Mouse (Mus musculus): Measurements from ENCODE around the gene Rhebl1. TPM values are rescaled to one million over a fixed set of nuclear protein-coding genes. Genes with fewer than 3 reads are reported as not detected.

Gene Rhebl1
- polyA plus RNA-seq, 1 experiment from 2014 or later, result 4.2 TPM

- Histone ChIP-seq H3K27me3 (no peaks in the 10 kb centered on the region), H3K4me2 (peak within 1 kb of the TSS; percentile 84), H3K9ac (peak within 1 kb of the TSS; percentile 95), H3K36me3 (peaks cover 47% of the 10 kb centered on the region), H3K4me3 (replicated peaks) (peak within 1 kb of the TSS; percentile 80), H3K27ac (peak within 1 kb of the TSS; percentile 99), H3K9me3 (replicated peaks) (no peaks in the 10 kb centered on the region), H3K4me1 (replicated peaks) (peaks cover 74% of the 10 kb centered on the region)
- ATAC-seq (ENCODE audit: low read depth), result peak; percentile 81
- under 1% methylated on average over 65 of the region's 66 CpGs for WGBS (ENCODE audit: insufficient replicate concordance)
- DNase-seq, result peak; percentile 94
Observed at GRCm38 (mm10) chr15:98830736-98831683, 63.3 kb downstream of the Rhebl1 start, which contains the start of gene Prkag1. Gene Prkag1 (minus strand): TSS chr15:98831521.

Other genes starting within 250 kb of the Rhebl1 start
- gene Ddx23, start 231.6 kb downstream of the Rhebl1 start, polyA plus RNA-seq (2015; fragmentation: Nextera tagmentation; extraction: Ambion mirVana), result 14.7 and 15.5 TPM in 2 replicates
- gene Rnd1, start 217.1 kb downstream of the Rhebl1 start, polyA plus RNA-seq (2015; fragmentation: Nextera tagmentation; extraction: Ambion mirVana), result 0.35 and 0.37 TPM in 2 replicates
- 0.06 TPM in 1 of 2 replicates, not detected in the other for gene Ccdc65, start 186.3 kb downstream of the Rhebl1 start, polyA plus RNA-seq (2015; fragmentation: Nextera tagmentation; extraction: Ambion mirVana)
- gene Fkbp11, start 166.3 kb downstream of the Rhebl1 start, polyA plus RNA-seq (2015; fragmentation: Nextera tagmentation; extraction: Ambion mirVana), result 91.3 and 91.7 TPM in 2 replicates
- 11.9 and 13.8 TPM in 2 replicates for gene Arf3, start 131.3 kb downstream of the Rhebl1 start, polyA plus RNA-seq (2015; fragmentation: Nextera tagmentation; extraction: Ambion mirVana)
- gene Wnt10b, start 116.4 kb downstream of the Rhebl1 start, polyA plus RNA-seq (2015; fragmentation: Nextera tagmentation; extraction: Ambion mirVana), result not detected in 2 replicates
- not detected in 2 replicates for gene Wnt1, start 104.7 kb downstream of the Rhebl1 start, polyA plus RNA-seq (2015; fragmentation: Nextera tagmentation; extraction: Ambion mirVana)
- not detected in 2 replicates for gene Ddn, start 85.0 kb downstream of the Rhebl1 start, polyA plus RNA-seq (2015; fragmentation: Nextera tagmentation; extraction: Ambion mirVana)
- 116 and 117 TPM in 2 replicates for gene Prkag1, start 63.0 kb downstream of the Rhebl1 start, polyA plus RNA-seq (2015; fragmentation: Nextera tagmentation; extraction: Ambion mirVana)
- 4.0 and 4.2 TPM in 2 replicates for gene Kmt2d, start 23.3 kb downstream of the Rhebl1 start, polyA plus RNA-seq (2015; fragmentation: Nextera tagmentation; extraction: Ambion mirVana)
- 0.12 and 0.16 TPM in 2 replicates for gene Dhh, start 4.0 kb upstream of the Rhebl1 start, polyA plus RNA-seq (2015; fragmentation: Nextera tagmentation; extraction: Ambion mirVana)
- gene Lmbr1l, start 23.7 kb upstream of the Rhebl1 start, polyA plus RNA-seq (2015; fragmentation: Nextera tagmentation; extraction: Ambion mirVana), result 3.2 and 3.9 TPM in 2 replicates
- gene Tuba1b, start 40.0 kb upstream of the Rhebl1 start, polyA plus RNA-seq (2015; fragmentation: Nextera tagmentation; extraction: Ambion mirVana), result 1,202 and 1,287 TPM in 2 replicates
- not detected in 2 replicates for gene Gm49450, start 59.0 kb upstream of the Rhebl1 start, polyA plus RNA-seq (2015; fragmentation: Nextera tagmentation; extraction: Ambion mirVana)
- 109 TPM in 2 replicates for gene Tuba1a, start 59.2 kb upstream of the Rhebl1 start, polyA plus RNA-seq (2015; fragmentation: Nextera tagmentation; extraction: Ambion mirVana)
- gene Tuba1c, start 135.4 kb upstream of the Rhebl1 start, polyA plus RNA-seq (2015; fragmentation: Nextera tagmentation; extraction: Ambion mirVana), result 239 and 246 TPM in 2 replicates
- gene Prph, start 160.6 kb upstream of the Rhebl1 start, polyA plus RNA-seq (2015; fragmentation: Nextera tagmentation; extraction: Ambion mirVana), result 0.54 and 0.62 TPM in 2 replicates
- 14.5 and 18.9 TPM in 2 replicates for gene Troap, start 180.0 kb upstream of the Rhebl1 start, polyA plus RNA-seq (2015; fragmentation: Nextera tagmentation; extraction: Ambion mirVana)
- gene C1ql4, start 193.3 kb upstream of the Rhebl1 start, polyA plus RNA-seq (2015; fragmentation: Nextera tagmentation; extraction: Ambion mirVana), result not detected in 2 replicates
- gene Dnajc22, start 198.6 kb upstream of the Rhebl1 start, polyA plus RNA-seq (2015; fragmentation: Nextera tagmentation; extraction: Ambion mirVana), result 14.6 and 16.9 TPM in 2 replicates
- 11.5 and 14.4 TPM in 2 replicates for gene Spats2, start 231.4 kb upstream of the Rhebl1 start, polyA plus RNA-seq (2015; fragmentation: Nextera tagmentation; extraction: Ambion mirVana)

All from liver, embryonic 13.5 days (tissue).